Mouse (Mus musculus) ES-E14 (cell line): Measurements from ENCODE around the gene Smco4. TPM values are rescaled to one million over a fixed set of nuclear protein-coding genes. Genes with fewer than 3 reads are reported as not detected.

Source experiments
- DNase-seq: peaks from one replicate; pipeline ENCODE4 v3.0.0-alpha.2; 2013; ENCODE audit warnings: low read depth, low spot score
- H3K27ac ChIP-seq: 2 replicates; pipeline ENCODE4 v1.5.1; 2012; ENCODE audit warnings: low read depth, mild to moderate bottlenecking, low read length, moderate library complexity, mixed read lengths; ENCODE audit not compliant: poor library complexity, insufficient read depth, severe bottlenecking
- H3K36me3 ChIP-seq: 2 replicates; pipeline ENCODE4 v1.6.1; 2012; ENCODE audit warnings: mild to moderate bottlenecking, low read length, moderate library complexity, mixed read lengths; ENCODE audit not compliant: control insufficient read depth, poor library complexity, insufficient read depth, severe bottlenecking
- H3K4me1 ChIP-seq, 2 experiments: fragments of 150-350 bp in 1 of 2; sonication (generic) in 1 of 2; 2 replicates each; pipeline ENCODE4 v1.6.1; 2012; ENCODE audit warnings: low read length in 2 of 2, mild to moderate bottlenecking in 1 of 2, mixed read lengths in 1 of 2; ENCODE audit not compliant: control insufficient read depth in 2 of 2, insufficient read depth in 2 of 2, poor library complexity in 1 of 2
- H3K4me3 ChIP-seq, 2 experiments: fragments of 150-350 bp in 1 of 2; sonication (generic) in 1 of 2; 2 replicates each; pipeline ENCODE4 v1.5.1; 2012; ENCODE audit warnings: low read length in 2 of 2, low read depth in 1 of 2, mild to moderate bottlenecking in 1 of 2, mixed read lengths in 1 of 2; ENCODE audit not compliant: insufficient read depth in 1 of 2, poor library complexity in 1 of 2, severe bottlenecking in 1 of 2
- H3K9ac ChIP-seq: 2 replicates; pipeline ENCODE4 v1.6.1; 2012; ENCODE audit warnings: low read depth, mild to moderate bottlenecking, low read length, mixed read lengths; ENCODE audit not compliant: poor library complexity, insufficient read depth, severe bottlenecking
- H3K9me3 ChIP-seq: fragments of 150-350 bp; sonication (generic); 2 replicates; pipeline ENCODE4 v1.6.1; 2012; ENCODE audit warnings: low read depth, mild to moderate bottlenecking, low read length; ENCODE audit not compliant: control insufficient read depth, insufficient read depth
- CHD2 ChIP-seq: IDR thresholded peaks from 2 replicates; pipeline ENCODE4 v1.6.1; 2014; ENCODE audit warnings: mild to moderate bottlenecking, low read depth, low read length, inconsistent platforms
- HCFC1 ChIP-seq: IDR thresholded peaks from 2 replicates; pipeline ENCODE4 v1.6.1; 2012; ENCODE audit warnings: low read length, inconsistent platforms, borderline replicate concordance; ENCODE audit not compliant: insufficient read depth
- MAFK ChIP-seq: IDR thresholded peaks from 2 replicates; pipeline ENCODE4 v1.6.1; 2014; ENCODE audit warnings: mild to moderate bottlenecking, low read depth, low read length, inconsistent platforms; ENCODE audit not compliant: insufficient read depth
- ZC3H11A ChIP-seq: IDR thresholded peaks from 2 replicates; pipeline ENCODE4 v1.6.1; 2012; ENCODE audit warnings: low read depth, mild to moderate bottlenecking, inconsistent platforms, low read length, borderline replicate concordance
- ZNF384 ChIP-seq: IDR thresholded peaks from 2 replicates; pipeline ENCODE4 v1.6.1; 2012; ENCODE audit warnings: low read depth, low read length, inconsistent platforms
- in situ Hi-C, 2 experiments: fragments of 600-800 bp; cut with MboI; formaldehyde crosslinking; loops; one replicate each; pipeline ENCODE4 v1.15.1; 2025; ENCODE audit warnings: low sequenced_read_pairs in 2 of 2, inconsistent platforms in 1 of 2; ENCODE audit not compliant: unreplicated experiment in 2 of 2
- total RNA-seq: library from RNA; depleted of rRNA; stranded (reverse); fragments of 300-350 nt; gene quantifications from 2 replicates; pipeline ENCODE4 v1.2.3, GENCODE M21; 2012

Smco4 gene
- total RNA-seq, 1 experiment, result 8.7 TPM

- no peak for DNase-seq
- Histone ChIP-seq H3K9me3 (no peaks in the 10 kb centered on the region), H3K4me1 (0 out of 4 replicates have a peak, but pooled peaks cover 0 to 3% of the 10 kb centered on the region in 2 experiments), H3K27ac (no peak overlapping the region), H3K9ac (no peak overlapping the region), H3K36me3 (no peaks in the 10 kb centered on the region), H3K4me3 (no peak overlapping the region)
- in situ Hi-C loops, result no loop called here
- TF ChIP-seq HCFC1 (no peak), CHD2 (no peak), ZC3H11A (no peak), ZNF384 (no peak), MAFK (no peak)
Measured at GRCm38 (mm10) chr9:15477556-15477955, 15.7 kb upstream of the Smco4 start.

- in situ Hi-C loops, result no loop called here
- Histone ChIP-seq H3K36me3 (no peaks in the 10 kb centered on the region), H3K9ac (no peak overlapping the region), H3K9me3 (no peaks in the 10 kb centered on the region), H3K4me3 (no peak overlapping the region), H3K4me1 (no peaks in the 10 kb centered on the region; a peak in 1 of 4 replicates), H3K27ac (no peak overlapping the region)
- no peak for DNase-seq
- TF ChIP-seq ZNF384, result no peak
Measured at GRCm38 (mm10) chr9:15487682-15488424, 5.4 kb upstream of the Smco4 start.

- H3K9me3 ChIP-seq, result no peaks in the 10 kb centered on the region
- DNase-seq, result no peak
- no peak overlapping the region for H3K9ac ChIP-seq
- peaks cover 0 to 1% of the 10 kb centered on the region in 2 experiments; a peak in 2 of 4 replicates for H3K4me1 ChIP-seq
- H3K36me3 ChIP-seq, result no peaks in the 10 kb centered on the region
- in situ Hi-C loops, result no loop called here
- H3K4me3 ChIP-seq, result no peak overlapping the region
- no peak overlapping the region for H3K27ac ChIP-seq
- TF ChIP-seq ZNF384, result no peak
- TF ChIP-seq ZC3H11A, result no peak
- no peak for TF ChIP-seq HCFC1
- no peak for TF ChIP-seq CHD2
- TF ChIP-seq MAFK, result no peak
Measured at GRCm38 (mm10) chr9:15489293-15489692, 3.9 kb upstream of the Smco4 start.

- H3K9ac ChIP-seq, result no peak overlapping the region
Measured at GRCm38 (mm10) chr9:15490331-15491100, 2.7 kb upstream of the Smco4 start.

More at GRCm38 (mm10) chr9:15490331-15491100, 2.7 kb upstream of the Smco4 start:
- DNase-seq, result no peak
- no peaks in the 10 kb centered on the region for H3K36me3 ChIP-seq
- no peak overlapping the region for H3K4me3 ChIP-seq
- in situ Hi-C loops, result no loop called here
- TF ChIP-seq HCFC1 (no peak), MAFK (no peak), CHD2 (no peak), ZC3H11A (no peak), ZNF384 (no peak)
- no peaks in the 10 kb centered on the region for H3K9me3 ChIP-seq
- H3K27ac ChIP-seq, result no peak overlapping the region
- H3K4me1 ChIP-seq, result peaks cover 0 to 4% of the 10 kb centered on the region in 2 experiments; a peak in 2 of 4 replicates
